Mouse (Mus musculus) MEL (cell line): ENCODE measurements at regions not wholly inside any gene's neighbourhood (a gene's known extent, or its start where the extent isn't known, plus 50 kb on each side); places are given as distances from the start of the nearest gene placed in this dataset.

ENCODE experiments used
- EP300 ChIP-seq, 2 experiments: IDR thresholded peaks; 2 replicates each; pipeline ENCODE4 v1.6.1; 2011; ENCODE audit warnings: improper control_type of control experiment in 2 of 2, low read length in 2 of 2, low read depth in 1 of 2, mild to moderate bottlenecking in 1 of 2
- POLR2A ChIP-seq, 2 experiments: IDR thresholded peaks; 2 replicates each; pipeline ENCODE4 v1.6.1; 2011 to 2012; ENCODE audit warnings: low read length in 2 of 2, mild to moderate bottlenecking in 2 of 2, control low read depth in 1 of 2, improper control_type of control experiment in 1 of 2, low read depth in 1 of 2, moderate library complexity in 1 of 2; ENCODE audit not compliant: control insufficient read depth in 1 of 2, insufficient read depth in 1 of 2, poor library complexity in 1 of 2

DNA sequence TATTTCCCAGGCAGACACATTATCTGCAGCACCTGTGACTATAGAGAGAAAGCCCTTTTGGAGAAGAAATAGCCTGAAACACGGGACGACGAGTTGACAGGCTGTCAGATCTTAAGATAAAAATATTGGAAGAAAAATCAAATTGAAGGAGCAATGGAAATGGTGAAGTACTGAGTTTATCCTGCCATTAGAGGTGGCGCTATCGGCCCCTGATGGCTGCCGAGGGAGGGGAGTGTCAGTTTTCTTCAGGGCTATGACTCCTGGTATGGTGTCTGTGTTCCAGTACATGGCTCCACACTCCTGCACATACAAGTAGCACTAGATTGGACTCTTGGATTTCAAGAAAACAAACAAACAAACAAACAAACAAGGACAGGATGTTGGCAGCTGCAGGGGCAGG, 112.1 kb upstream of the Atxn1 start:
- no peak for TF ChIP-seq POLR2A (IDR thresholded peaks at IDR 0.05; ENCODE audit: control insufficient read depth in 1 of 2, insufficient read depth in 1 of 2, low read depth in 1 of 2, low read length in 2 of 2, poor library complexity in 1 of 2)
- no peak for TF ChIP-seq EP300 (IDR thresholded peaks at IDR 0.05; ENCODE audit: low read depth in 1 of 2, low read length in 2 of 2)
